Mouse (Mus musculus) neutrophil, adult 5-6 weeks (primary cell): Measurements from ENCODE around the gene Tlr13. TPM values are rescaled to one million over a fixed set of nuclear protein-coding genes. Genes with fewer than 3 reads are reported as not detected.

ENCODE experiments used
- ATAC-seq: fragments of 151-379, 151-347 bp; 2 replicates; pipeline ENCODE4 v1.8.0; 2017; ENCODE audit warnings: mild to moderate bottlenecking, moderate TSS enrichment; ENCODE audit not compliant: insufficient number of reproducible peaks, poor library complexity, low FRiP score, severe bottlenecking; ENCODE audit errors: extremely low read depth
- total RNA-seq: library from RNA; stranded (forward); fragments of 200-1000 nt; gene quantifications from 2 replicates; pipeline ENCODE4 v1.2.3, GENCODE M21; 2017

Tlr13 gene
- 124 and 136 TPM in 2 replicates for total RNA-seq

DNA sequence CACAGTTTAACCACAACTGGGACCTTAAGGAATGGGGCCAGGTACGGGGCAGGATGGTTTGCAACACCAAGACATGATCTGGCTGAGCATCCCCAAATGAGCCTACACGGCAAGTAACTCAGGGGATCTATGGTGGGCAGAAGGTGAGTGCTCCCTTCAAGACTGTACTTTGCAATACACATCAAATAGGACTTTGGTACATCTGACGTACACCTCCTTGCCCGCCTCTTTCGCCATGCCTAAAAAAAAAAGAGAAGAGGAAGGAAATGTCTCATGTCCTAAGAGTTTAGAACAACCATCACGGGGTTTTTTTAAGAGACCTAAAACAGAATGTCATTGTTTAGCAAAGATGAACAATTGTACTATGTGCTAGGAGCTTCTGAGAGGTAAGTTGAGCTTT, at the start of gene Tlr13:
Tlr13 (plus strand) TSS at position 269 of the 400 bp plus-strand sequence.
- peak; percentile 63; the same call in 1 of the 2 replicates for ATAC-seq

DNA sequence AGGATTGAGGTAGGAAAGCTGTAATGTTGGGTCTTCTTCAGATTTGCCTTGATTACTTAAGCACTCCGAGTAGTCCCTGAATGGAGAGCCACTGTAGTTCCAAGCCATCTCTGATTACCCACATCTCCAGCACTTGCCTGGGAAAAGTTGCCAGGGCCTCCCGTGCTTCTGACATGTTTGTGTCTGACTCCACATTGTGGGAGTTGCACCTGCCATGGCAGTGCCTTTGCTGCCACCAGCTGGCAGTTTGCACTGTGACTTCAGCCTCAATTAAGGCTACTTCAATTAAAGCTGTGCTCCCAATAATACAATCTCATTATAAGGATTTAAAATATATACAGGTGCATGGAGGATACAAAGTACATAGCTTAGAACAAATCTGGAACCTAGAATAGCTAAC, 37.5 kb upstream of the Tlr13 start:
- ATAC-seq: no peak

DNA sequence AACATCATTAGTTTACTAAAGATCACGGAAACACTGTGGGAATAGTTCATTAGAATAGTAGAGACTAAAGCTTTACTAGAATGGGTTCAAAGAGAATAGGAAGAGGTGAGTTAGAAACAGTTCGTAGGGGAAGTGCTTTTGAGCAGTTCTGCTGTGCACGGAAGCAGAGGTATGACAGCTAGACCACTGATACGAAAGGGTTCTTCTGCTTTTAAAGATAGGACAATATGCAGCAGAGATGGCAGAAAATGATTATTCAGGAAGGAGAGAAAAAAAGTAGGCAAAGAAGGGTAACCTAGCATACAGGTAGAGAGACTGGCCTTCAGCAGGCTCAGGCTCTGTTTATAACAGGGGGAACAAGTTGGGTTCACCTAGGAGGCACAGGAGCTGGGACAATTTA, 29.1 kb upstream of the Tlr13 start:
- no peak for ATAC-seq

- ATAC-seq: no peak
Measured at GRCm38 (mm10) chrX:106114674-106115073, 28.3 kb upstream of the Tlr13 start.

DNA sequence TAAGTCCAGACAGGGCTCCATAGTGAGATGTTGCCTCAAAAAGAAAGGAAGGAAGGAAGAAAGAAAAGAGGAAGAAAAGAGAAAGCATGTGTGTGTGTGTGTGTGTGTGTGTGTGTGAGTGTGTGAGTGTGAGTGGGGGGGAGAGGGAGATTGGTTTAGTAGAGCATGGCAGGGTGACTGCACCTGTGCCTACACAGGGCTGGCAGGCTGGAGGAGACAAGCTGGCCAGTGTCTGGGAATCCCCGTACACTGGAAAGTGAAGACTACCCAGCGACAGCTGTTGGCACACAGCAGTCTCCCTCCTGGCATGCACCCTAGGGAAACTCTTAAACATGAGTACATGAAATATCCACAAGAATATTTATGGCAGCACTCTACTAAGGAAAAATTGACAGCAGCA, 20.2 kb upstream of the Tlr13 start:
- no peak for ATAC-seq

DNA sequence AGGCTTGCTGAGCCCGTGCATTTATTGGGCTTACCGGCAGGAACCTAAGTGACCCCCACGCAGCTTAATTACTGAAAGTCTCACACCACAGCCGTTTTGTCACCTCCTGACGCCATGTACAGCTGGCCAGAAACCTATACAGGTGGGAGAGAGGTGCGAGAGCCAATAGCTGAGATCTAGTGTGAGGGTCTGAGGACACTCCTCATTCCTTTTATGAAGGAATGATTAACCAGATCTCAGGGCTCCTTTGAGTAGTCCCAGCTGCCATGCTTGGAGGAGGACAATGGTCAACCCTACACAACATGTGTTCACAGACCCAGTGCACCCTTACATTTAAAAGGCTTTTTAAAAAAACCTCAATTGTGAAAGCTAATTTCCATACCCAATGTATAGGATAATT, 14.7 kb upstream of the Tlr13 start:
- no peak for ATAC-seq

DNA sequence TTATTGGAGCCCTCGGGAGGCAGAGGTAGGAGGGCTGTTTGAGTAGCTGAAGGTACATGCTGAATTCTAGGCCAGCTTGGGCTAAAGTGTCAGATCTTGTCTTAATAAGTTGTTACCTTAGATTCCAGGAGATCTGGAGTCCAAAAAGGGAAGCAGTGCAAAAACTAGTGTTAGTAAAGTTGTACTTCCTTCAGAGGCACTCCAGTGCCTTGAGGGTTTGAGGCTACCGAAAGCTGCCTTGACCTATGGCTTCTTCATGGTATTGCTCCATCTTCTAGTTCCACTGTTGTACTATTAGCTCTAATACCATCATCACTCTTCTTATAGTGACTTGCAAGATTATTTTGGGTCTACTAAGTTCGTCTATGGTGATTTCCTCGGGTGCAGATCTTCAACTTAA, 13.1 kb upstream of the Tlr13 start:
- ATAC-seq: no peak

DNA sequence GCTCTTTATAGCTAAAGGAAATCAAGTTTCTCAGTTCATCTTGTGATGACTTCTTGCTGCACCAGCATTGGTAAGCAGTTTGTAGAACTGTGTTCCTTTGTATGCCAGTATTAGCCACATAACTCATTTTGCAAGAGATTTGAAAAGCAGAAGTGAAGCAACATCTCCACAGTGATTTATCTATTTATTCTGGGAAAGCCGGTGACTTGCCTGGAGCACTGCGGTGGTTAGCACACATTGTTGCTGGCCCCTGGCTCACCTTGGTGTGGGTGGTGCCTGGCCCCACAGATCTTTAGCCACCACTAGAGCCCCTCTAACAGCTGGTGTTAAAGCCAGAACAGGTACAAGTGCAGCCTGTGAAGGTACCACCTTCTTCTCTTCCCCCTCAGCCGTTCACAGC, 8.1 kb upstream of the Tlr13 start:
- peak; percentile 47; the same call in 1 of the 2 replicates for ATAC-seq

- ATAC-seq: no peak
Measured at GRCm38 (mm10) chrX:106135484-106135883, 7.5 kb upstream of the Tlr13 start.

- ATAC-seq: peak; percentile 73
Measured at GRCm38 (mm10) chrX:106135916-106136575, 7.0 kb upstream of the Tlr13 start.

GRCm38 (mm10) chrX:106139309-106140070, 3.5 kb upstream of the Tlr13 start:
- ATAC-seq: peak; percentile 35; the same call in 1 of the 2 replicates

DNA sequence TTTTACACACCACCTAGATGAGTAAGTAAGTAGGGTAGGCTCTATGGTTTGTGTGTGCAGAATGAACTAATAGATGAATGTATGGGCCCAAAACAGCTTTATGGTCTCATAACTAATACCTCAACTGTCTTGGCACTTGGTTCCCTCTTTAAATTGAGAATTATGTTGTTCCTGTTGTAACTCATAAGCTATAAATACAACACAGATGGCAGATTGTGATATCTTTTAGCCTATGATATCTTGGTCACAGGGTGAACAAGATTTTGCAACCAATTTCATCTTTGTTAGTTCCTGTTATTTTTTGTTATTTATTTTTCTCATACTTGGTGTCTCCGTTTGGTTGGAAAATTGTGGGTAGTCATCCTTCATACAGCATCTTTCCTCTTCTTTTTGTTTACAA, 5.2 kb downstream of the Tlr13 start:
- 0 out of 2 replicates have a peak, but pooled peaks have one; percentile 9 for ATAC-seq

DNA sequence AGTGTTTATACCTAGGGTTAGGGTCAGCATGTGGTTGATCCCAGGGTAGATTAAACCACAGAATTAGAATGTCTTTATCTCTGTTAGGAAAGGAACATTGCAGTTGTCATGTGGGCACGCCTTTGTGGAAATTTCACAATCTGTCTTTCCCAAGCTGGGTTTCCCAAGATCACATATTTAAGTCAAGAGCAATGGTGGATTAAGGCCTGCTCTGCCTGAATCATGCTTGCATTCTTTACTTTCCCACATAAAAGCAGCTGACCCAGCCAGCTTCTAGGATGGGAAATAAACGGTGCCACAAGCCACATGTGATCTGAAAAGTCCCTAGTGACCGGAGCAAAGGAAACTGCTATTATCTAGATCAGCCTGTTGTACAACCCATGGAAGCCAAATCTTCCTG, 6.5 kb downstream of the Tlr13 start:
- ATAC-seq: no peak

DNA sequence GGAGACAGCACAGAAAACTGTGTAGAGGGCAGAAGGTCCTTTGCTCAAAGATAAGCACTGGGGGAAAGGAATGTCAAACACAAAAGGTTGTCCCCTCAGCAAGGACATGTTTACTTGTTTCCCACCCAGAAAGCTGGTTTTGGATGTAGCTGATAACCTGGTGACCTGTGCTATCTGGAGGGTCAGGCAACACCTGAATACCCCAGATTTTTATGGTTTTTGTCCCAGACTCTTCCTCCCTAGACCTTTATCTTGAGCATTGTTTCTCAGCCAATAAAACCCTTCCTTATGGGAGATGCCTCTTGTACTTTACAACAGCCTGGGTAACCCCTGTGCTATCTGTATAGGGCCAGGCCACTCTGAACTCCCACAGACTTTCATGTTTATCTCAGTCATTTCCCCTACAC, 11.2 kb downstream of the Tlr13 start:
- ATAC-seq: no peak

- 0 out of 2 replicates have a peak, but pooled peaks have one; percentile 23 for ATAC-seq
Measured at GRCm38 (mm10) chrX:106155892-106156291, 12.9 kb downstream of the Tlr13 start.

GRCm38 (mm10) chrX:106163995-106164394, 21.0 kb downstream of the Tlr13 start:
- ATAC-seq: peak; percentile 67; the same call in 1 of the 2 replicates

DNA sequence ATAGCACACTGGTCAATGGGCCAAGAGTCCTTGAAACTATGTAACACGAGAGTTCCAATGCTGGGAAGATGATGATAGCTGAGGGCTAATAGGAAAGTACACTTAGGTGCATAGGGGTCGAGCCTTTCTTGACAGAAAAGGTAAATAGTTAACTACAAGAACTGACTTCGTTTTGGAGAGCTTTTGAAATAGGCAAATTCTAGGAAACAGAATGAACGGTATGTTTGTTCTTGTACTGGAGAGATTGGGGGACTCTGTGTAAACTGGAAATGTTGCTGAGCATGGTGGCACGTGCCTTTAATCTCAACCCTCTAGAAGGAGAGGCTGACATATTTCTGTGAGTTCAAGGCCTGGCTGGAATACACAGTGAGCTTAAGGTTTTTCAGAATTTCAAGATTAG, 21.6 kb downstream of the Tlr13 start:
- ATAC-seq: no peak

GRCm38 (mm10) chrX:106165089-106165488, 22.1 kb downstream of the Tlr13 start:
- ATAC-seq: peak; percentile 58; the same call in 1 of the 2 replicates

DNA sequence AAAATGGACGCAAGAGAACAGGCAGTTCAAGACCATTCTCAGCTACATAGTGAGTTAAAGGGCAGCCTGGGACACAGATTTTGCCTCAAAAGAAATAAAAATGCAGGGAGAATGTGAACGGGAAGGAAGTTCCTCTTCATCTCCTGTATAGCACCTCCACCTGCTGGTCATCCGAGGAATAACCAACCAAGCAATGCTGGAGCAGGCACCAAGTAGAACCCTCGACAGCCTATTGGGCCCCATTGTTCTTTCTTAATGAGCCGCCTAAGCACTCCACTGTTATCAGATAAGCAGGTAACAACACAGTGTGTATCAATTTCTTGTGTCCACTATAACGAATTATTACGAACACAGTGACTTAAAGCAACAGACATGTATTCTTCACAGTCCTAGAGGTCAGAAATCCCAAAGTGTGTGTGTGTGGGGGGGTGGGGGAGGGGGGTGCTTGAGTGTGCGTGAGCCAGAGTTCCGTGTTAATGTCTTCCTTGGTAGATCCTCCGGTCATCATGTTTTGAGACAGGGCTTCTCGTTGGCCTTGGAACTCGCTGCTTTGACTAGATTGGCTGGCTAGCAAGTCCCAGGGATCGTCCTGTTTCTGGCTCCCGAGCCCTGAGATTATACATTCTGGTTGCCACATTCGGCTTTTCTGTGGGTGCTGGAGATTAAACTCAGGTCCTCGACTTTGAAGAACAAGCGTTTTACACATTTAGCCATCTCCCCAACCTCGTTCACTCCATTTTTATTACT, 28.3 kb downstream of the Tlr13 start:
- peak; percentile 95 for ATAC-seq

GRCm38 (mm10) chrX:106171853-106172154, 28.8 kb downstream of the Tlr13 start:
- ATAC-seq: no peak
